Mouse (Mus musculus): ENCODE data around the gene Fam69b. TPM values are rescaled to one million over a fixed set of nuclear protein-coding genes. Genes with fewer than 3 reads are reported as not detected.

The Fam69b gene
- polyA plus RNA-seq, 1 experiment, result 13.1 TPM

GRCm38 (mm10) chr2:26588573-26588972 lies 39.7 kb upstream of the Fam69b start:
- TF ChIP-seq POLR2A (IDR thresholded peaks at IDR 0.05; ENCODE audit: borderline replicate concordance, extremely low read depth, low read depth, low read length), result no peak; the same call in 1 of the 2 replicates
- no peak for TF ChIP-seq CTCF (IDR thresholded peaks at IDR 0.05; ENCODE audit: insufficient read depth, low read length)
- Histone ChIP-seq H3K4me3 (replicated peaks; ENCODE audit: extremely low read depth, low read depth, low read length) (peak overlapping the region; percentile 88), H3K4me1 (ENCODE audit: control insufficient read depth, insufficient read depth, low read length) (peaks cover 9% of the 10 kb centered on the region; the same call in 1 of the 2 replicates)
- 37% methylated on average over 4 of the region's 4 CpGs for WGBS
- no peak for DNase-seq

GRCm38 (mm10) chr2:26589284-26589683 lies 39.0 kb upstream of the Fam69b start:
- peak overlapping the region; percentile 88 for H3K4me3 ChIP-seq (replicated peaks; ENCODE audit: extremely low read depth, low read depth, low read length)
- no peak for DNase-seq
- peaks cover 9% of the 10 kb centered on the region; the same call in 1 of the 2 replicates for H3K4me1 ChIP-seq (ENCODE audit: control insufficient read depth, insufficient read depth, low read length)
- TF ChIP-seq POLR2A (IDR thresholded peaks at IDR 0.05; ENCODE audit: borderline replicate concordance, extremely low read depth, low read depth, low read length) (peak; percentile 45; the same call in 1 of the 2 replicates), CTCF (IDR thresholded peaks at IDR 0.05; ENCODE audit: insufficient read depth, low read length) (no peak; the same call in 1 of the 2 replicates)
- WGBS, result 63% methylated on average over 10 of the region's 10 CpGs

GRCm38 (mm10) chr2:26590282-26590681 lies 38.0 kb upstream of the Fam69b start:
- peaks cover 9% of the 10 kb centered on the region; the same call in 1 of the 2 replicates for H3K4me1 ChIP-seq (ENCODE audit: control insufficient read depth, insufficient read depth, low read length)
- 62% methylated on average over 7 of the region's 7 CpGs for WGBS
- no peak for DNase-seq
- no peak for TF ChIP-seq CTCF (IDR thresholded peaks at IDR 0.05; ENCODE audit: insufficient read depth, low read length)
- TF ChIP-seq POLR2A (IDR thresholded peaks at IDR 0.05; ENCODE audit: borderline replicate concordance, extremely low read depth, low read depth, low read length), result no peak; the same call in 1 of the 2 replicates
- peak overlapping the region; percentile 88 for H3K4me3 ChIP-seq (replicated peaks; ENCODE audit: extremely low read depth, low read depth, low read length)

- DNase-seq, result no peak
- peaks cover 9% of the 10 kb centered on the region; the same call in 1 of the 2 replicates for H3K4me1 ChIP-seq (ENCODE audit: control insufficient read depth, insufficient read depth, low read length)
- H3K4me3 ChIP-seq (replicated peaks; ENCODE audit: extremely low read depth, low read depth, low read length), result peak overlapping the region; percentile 88
- peak; percentile 57; the same call in 1 of the 2 replicates for TF ChIP-seq POLR2A (IDR thresholded peaks at IDR 0.05; ENCODE audit: borderline replicate concordance, extremely low read depth, low read depth, low read length)
- TF ChIP-seq CTCF (IDR thresholded peaks at IDR 0.05; ENCODE audit: insufficient read depth, low read length), result no peak
- 32% methylated on average over 7 of the region's 7 CpGs for WGBS
Measured at GRCm38 (mm10) chr2:26590962-26591361, 37.3 kb upstream of the Fam69b start.

- DNase-seq, result no peak
- TF ChIP-seq CTCF (IDR thresholded peaks at IDR 0.05; ENCODE audit: insufficient read depth, low read length) (no peak), POLR2A (IDR thresholded peaks at IDR 0.05; ENCODE audit: borderline replicate concordance, extremely low read depth, low read depth, low read length) (no peak; the same call in 1 of the 2 replicates)
- H3K4me3 ChIP-seq (replicated peaks; ENCODE audit: extremely low read depth, low read depth, low read length), result peak overlapping the region; percentile 88
- H3K4me1 ChIP-seq (ENCODE audit: control insufficient read depth, insufficient read depth, low read length), result peaks cover 9% of the 10 kb centered on the region; the same call in 1 of the 2 replicates
- WGBS, result 49% methylated on average over 12 of the region's 12 CpGs
Measured at GRCm38 (mm10) chr2:26591416-26591815, 36.8 kb upstream of the Fam69b start.

DNA sequence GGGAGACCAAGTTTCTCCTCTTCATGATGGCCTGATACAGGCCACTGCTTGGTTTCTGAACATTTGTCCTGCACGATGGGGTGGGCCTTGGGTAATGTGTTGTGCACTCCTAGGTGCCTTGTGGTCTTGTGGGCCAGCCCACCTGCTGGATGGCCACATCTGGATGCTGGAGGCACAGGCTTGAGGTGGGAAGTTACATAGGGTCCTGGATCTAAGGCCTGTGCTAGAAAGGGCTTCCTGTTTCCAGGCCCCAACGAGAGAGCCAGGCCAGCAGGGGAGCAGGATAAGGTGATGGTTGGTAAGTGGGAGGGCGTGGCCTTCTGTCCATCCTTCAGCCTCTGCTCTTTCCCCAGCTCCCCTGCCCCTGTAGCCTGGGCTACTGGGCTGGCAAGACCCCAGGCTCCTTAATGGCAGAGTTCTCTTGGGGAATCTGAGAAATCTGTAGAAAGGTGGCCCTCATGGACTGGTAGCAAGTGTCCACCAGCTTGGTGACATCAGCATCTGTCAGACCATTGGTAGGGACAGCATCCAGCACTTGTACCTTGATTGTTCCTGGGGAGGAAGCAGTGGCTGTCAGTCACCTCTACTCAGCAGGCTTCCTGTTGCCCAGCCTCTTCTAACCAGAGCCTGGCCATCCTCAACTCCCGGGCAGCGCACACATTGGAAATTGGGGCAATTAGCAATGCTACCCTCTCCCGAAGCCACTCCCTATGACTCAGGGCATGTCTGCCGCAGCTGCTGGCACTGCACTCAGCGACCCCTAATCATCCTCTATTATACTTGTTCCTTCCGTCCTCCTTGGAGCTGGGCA lies 34.8 kb upstream of the Fam69b start:
- H3K4me3 ChIP-seq (replicated peaks; ENCODE audit: extremely low read depth, low read depth, low read length), result no peak overlapping the region
- peak; percentile 55; the same call in 1 of the 2 replicates for TF ChIP-seq POLR2A (IDR thresholded peaks at IDR 0.05; ENCODE audit: borderline replicate concordance, extremely low read depth, low read depth, low read length)
- TF ChIP-seq CTCF (IDR thresholded peaks at IDR 0.05; ENCODE audit: insufficient read depth, low read length), result no peak
- WGBS, result 60% methylated on average over 9 of the region's 9 CpGs
- no peak for DNase-seq
- H3K4me1 ChIP-seq (ENCODE audit: control insufficient read depth, insufficient read depth, low read length), result peaks cover 9% of the 10 kb centered on the region

DNA sequence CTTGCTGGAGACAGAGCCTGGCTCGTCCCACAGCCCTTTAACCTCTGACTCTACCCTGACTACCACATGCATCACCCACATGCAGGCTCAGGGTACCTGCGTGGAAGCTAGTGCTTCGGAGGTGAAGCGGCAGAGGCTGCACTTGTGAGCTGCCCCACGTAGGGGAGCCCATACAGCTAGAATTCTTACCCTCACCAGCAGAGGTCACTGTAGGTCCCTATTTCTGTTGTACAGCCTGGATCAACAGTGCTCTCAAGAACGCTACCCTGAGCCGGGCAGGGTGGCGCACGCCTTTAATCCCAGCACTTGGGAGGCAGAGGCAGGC lies 34.3 kb upstream of the Fam69b start:
- Histone ChIP-seq H3K4me3 (replicated peaks; ENCODE audit: extremely low read depth, low read depth, low read length) (no peak overlapping the region), H3K4me1 (ENCODE audit: control insufficient read depth, insufficient read depth, low read length) (peaks cover 9% of the 10 kb centered on the region)
- no peak for DNase-seq
- TF ChIP-seq CTCF (IDR thresholded peaks at IDR 0.05; ENCODE audit: insufficient read depth, low read length) (peak; percentile 47), POLR2A (IDR thresholded peaks at IDR 0.05; ENCODE audit: borderline replicate concordance, extremely low read depth, low read depth, low read length) (no peak; the same call in 1 of the 2 replicates)
- 36% methylated on average over 9 of the region's 9 CpGs for WGBS

- WGBS, result 66% methylated on average over 7 of the region's 7 CpGs
- DNase-seq, result no peak
- Histone ChIP-seq H3K4me1 (ENCODE audit: control insufficient read depth, insufficient read depth, low read length) (peaks cover 9% of the 10 kb centered on the region), H3K4me3 (replicated peaks; ENCODE audit: extremely low read depth, low read depth, low read length) (no peak overlapping the region)
- 0 out of 2 replicates have a peak, but pooled peaks have one; percentile 9 for TF ChIP-seq CTCF (IDR thresholded peaks at IDR 0.05; ENCODE audit: insufficient read depth, low read length)
- peak; percentile 74; the same call in 1 of the 2 replicates for TF ChIP-seq POLR2A (IDR thresholded peaks at IDR 0.05; ENCODE audit: borderline replicate concordance, extremely low read depth, low read depth, low read length)
Measured at GRCm38 (mm10) chr2:26594461-26594933, 33.8 kb upstream of the Fam69b start.

DNA sequence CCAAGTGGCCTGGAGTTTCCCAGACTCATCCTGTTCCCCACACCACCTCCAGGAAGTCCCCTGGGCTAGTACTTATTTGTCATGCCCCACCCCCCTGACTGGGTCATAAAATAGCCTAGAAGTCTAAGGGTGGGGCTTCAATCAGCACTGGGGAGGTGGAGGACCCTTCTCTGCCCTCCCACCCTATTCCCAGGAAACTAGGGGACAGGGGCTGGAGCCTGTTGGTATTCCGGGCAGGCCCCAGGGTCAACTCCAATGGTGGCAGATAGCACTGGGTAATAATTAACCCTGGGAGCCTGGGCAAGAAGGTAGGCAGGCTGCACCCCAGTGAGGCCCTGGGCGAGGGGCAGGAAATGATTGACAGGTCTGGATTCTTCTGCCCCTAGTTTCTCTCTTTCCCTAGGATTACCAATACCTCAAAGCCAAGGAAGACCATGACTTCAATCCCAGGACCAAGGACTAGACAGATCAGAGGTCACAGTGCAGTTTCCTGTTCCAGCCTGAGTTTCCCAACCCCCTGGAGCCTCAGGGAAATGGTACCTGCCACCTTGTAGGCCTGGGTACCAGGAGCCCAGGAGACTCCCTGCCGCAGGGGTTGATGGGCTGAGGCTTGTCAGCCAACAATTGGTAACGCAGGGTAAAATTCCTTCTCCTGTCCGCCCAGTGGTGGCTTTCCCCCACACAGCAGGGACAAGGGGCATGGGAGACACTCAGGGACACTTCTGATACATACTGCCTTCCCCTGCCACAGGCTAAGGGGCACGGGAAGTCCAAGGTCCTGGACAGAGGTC lies 33.1 kb upstream of the Fam69b start:
- WGBS, result 40% methylated on average over 6 of the region's 6 CpGs
- no peak for DNase-seq
- TF ChIP-seq POLR2A (IDR thresholded peaks at IDR 0.05; ENCODE audit: borderline replicate concordance, extremely low read depth, low read depth, low read length) (peak; percentile 63; the same call in 1 of the 2 replicates), CTCF (IDR thresholded peaks at IDR 0.05; ENCODE audit: insufficient read depth, low read length) (no peak)
- no peak overlapping the region for H3K4me3 ChIP-seq (replicated peaks; ENCODE audit: extremely low read depth, low read depth, low read length)
- peaks cover 9% of the 10 kb centered on the region for H3K4me1 ChIP-seq (ENCODE audit: control insufficient read depth, insufficient read depth, low read length)

Measured in lung, adult 2 months (tissue).